Mouse (Mus musculus) B cell, adult 2 months (primary cell): ENCODE results near the gene Vwa8.
A peak's percentile ranks its signal among the peaks of the same experiment; 100 is the strongest.

ENCODE experiments used
- DNase-seq, 2 experiments: peaks; one replicate each; pipeline ENCODE4 v3.0.0; 2022

The Vwa8 gene

GRCm38 (mm10) chr14:78848941-78849911 is at the start of gene Vwa8:
Gene Vwa8 (plus strand): TSS chr14:78849052.
- peak; percentile 81 to 83 for DNase-seq

- peak in 1 of 2 experiments; percentile 9 for DNase-seq
Observed at GRCm38 (mm10) chr14:78802378-78802777, 46.5 kb upstream of the Vwa8 start.

DNA sequence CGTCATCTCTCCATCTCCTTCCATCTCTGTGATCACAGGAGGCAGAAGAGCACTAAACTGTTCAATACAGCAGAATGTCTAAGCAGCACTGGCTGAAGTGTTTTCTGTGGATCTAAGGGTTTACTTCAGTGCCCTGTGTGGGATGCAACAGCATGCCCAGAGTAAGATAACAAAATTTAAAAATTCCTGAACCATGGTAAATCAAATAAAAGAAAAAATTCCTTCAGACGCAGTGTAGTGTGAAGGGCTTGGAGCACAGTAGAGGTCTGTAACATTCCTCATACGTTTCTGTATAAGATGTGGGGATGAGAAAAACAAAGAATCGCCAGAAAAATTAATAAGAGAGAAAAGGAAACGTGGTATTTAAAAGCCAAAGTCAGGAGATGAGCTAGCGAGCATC is 44.9 kb upstream of the Vwa8 start:
- no peak for DNase-seq

DNA sequence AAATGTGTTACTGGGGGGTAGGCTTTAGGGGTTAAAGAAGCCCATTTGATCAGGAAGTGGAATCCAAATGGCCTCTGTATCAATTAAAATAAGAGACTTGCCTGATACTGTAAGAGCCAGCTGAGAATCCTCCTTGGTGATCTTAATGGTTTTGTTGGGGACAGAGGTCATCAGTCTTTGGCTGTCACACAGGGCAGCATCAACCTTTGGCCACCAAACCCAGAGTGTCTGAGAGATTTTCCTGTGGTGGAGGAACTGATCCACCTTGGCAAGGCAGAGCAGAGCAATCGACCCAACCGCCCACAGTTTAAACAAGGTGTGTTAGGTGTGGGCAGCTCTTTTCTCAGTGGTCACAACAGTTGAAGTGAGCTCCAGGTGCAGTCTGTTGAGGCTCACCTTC is 36.0 kb upstream of the Vwa8 start:
- no peak for DNase-seq

- no peak for DNase-seq
Observed at GRCm38 (mm10) chr14:78816411-78816810, 32.4 kb upstream of the Vwa8 start.

GRCm38 (mm10) chr14:78817651-78818050 is 31.2 kb upstream of the Vwa8 start:
- DNase-seq: no peak

DNA sequence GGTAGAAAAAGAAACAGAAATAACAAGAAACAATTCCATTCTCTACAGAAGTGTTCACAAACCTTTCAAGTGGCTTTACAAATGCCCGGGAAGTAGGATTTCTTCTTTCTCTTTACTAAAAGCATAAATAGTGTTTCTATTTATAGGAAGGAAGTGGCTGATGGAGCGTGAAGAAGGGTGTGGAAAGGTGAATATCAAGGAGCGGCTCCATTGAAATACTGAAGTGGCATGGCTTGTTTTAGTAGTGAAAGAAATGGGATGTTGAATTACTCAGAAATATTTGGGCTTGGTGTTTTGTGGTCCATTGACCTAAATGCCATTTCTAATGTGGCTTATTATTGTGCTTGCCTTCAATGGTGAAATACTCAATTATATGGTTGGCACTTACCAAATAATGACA is 30.4 kb upstream of the Vwa8 start:
- DNase-seq: no peak

DNA sequence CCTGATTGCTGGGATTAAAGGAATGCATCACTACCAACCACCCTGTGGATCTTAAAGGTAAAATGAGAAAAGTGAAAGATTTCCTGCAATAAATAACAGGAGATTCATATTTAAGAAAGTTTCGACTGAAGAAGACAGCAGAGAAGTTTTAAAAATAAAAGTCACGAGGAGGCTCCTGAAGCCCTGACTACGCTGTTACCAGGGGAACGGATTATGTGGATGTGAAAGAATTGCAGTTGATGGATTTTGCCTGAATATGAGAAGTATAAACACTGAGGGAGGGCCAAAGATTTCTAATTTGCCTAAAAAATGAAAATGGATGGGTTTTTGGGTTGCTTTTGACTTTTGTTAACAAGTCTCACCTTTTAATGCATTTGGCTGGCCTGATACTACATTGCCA is 24.8 kb upstream of the Vwa8 start:
- DNase-seq: no peak

GRCm38 (mm10) chr14:78824507-78824906 is 24.3 kb upstream of the Vwa8 start:
- DNase-seq: no peak

DNA sequence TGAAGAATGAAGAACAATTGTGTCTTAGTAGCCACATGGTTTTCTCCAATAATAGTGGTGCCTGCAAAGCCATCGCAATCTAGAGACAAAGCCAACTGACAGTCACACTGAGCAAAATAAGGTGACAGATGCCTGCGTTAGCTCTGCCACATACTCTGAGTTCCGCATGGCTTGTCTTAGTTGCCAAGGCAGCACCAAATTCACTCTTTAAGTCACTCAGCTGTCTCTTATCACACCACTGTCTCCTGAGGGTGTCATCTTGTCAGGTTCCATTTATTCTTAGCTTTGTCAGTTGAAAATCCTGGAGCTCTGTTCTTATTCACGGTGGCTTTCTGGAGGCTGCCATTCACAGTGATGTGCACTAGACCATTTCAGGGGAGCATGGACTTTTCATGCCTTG is 17.7 kb upstream of the Vwa8 start:
- no peak for DNase-seq

DNA sequence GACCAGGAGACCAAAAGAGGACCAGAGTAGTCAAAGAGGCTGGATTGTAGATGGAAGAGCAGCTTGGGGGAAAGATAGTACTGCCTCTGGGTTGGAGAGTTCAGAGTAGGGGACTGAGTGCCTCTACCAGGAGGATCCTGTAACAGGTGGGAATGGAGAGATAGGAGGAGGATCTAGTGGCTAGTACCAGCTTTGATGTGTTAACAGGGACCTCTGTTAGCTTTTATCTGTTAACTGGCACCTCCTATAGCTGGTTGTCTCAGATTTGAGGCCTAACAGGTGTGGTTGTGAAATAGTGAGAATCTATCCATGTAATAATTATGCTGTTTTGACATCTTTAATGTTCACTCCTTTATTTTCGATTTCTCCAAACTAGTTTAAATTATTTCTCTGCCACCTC is 904 bp upstream of the Vwa8 start:
- DNase-seq: no peak

DNA sequence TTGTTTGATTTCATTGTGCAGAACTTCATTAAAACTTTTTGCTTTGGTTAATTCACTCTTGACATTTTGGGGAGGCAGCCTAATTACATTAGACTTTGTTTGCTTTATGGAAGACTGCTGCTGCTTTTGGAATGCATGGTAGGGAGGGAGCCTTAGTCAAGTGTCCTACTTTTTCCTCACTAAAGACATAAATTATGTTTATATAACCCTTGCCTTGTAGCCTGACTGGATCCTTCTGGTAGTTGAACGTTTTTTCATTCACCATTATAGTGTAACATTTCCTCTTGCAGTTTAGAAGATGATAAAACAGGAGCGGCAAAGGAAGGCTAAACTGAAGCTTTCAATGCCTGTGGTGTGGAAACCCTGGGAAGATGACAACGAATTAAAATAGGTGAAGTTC is 375 bp upstream of the Vwa8 start:
- DNase-seq: peak in 1 of 2 experiments; percentile 1

DNA sequence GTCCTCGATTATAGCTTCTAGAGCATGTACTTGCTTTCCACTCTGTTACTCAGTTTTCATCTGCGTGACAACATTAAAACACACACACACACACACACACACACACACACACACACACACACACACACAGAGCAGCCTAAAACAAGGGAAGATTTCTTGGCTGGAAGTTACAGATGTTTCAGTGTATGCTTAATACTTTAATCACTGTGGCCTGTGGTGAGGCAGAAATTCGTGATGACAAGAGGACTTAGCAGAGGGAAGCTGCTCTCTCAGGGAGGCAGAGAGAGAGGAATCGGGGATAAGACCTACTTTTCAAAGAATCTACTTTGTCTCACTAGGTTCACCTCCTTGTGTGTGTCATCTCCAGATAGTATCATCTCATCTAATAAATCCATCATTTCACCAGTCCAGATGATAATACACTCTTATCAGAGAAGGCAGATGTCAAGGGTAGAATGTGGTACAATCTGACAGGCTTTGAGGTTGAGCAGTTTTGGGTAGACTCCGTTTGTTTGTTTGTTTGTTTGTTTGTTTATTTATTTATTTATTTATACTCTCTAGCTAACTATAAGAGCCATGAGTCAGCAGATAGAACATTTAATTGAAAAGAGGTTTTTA is 1.2 kb downstream of the Vwa8 start:
- DNase-seq: no peak

DNA sequence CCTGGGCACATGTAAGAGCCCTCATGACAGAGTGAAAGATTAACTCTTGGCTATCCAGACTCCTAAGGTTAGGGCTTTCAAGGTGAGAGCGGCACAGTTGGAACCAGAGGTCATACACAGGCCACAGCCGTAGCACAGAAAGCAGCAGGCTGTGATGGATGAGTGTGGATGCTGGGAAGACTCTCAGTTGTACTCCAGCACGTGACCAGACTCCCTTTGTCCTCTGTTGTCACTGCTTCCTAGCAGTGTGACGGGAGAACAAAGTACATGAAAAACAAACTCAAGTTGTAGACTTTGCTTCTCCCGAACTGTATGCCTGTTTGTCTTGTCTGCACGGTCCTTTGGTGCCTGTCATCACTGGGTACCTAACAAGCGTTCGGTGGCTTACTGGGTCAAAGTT is 1.8 kb downstream of the Vwa8 start:
- no peak for DNase-seq

- no peak for DNase-seq
Observed at GRCm38 (mm10) chr14:78851366-78851765, 2.5 kb downstream of the Vwa8 start.

GRCm38 (mm10) chr14:78852401-78853246 is 3.8 kb downstream of the Vwa8 start:
- DNase-seq: no peak

DNA sequence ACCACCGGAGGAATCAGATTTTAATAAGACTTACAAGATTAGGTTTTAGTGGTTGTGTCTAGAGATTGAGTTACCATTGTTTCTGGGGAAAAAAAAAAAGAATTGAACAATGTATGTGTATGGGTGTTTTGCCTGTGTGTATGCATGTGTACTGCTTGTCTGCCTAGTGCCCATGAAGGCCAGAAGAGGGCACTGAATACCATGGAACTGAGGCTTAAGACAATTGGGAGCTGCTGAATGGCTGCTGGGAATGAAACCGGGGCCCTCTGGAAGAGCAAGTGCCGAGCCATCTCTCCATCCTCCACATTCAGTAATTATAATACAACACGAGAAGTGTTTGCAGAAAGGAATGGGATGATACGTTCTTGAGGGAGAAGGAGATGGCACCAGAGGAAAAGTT is 12.3 kb downstream of the Vwa8 start:
- DNase-seq: no peak

DNA sequence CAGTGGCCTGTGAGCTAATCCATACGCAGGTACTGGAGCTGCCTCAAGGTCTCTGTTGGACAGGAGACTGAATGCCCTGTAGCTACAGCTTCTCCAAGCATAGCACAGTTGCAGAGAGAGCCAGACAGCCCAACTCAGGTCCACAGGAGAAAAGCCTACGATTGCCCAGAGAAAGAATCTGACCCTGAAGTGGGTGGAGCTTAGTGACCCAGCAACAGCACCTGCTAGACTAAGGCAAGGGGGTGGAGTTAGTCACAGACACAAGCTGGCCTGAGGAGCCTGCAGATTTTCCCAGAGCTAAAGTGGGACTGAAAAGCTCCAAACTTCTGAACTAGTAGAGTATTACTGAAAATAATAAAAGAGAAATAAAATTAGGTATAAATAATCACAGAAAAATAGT is 21.2 kb downstream of the Vwa8 start:
- DNase-seq: no peak

- DNase-seq: no peak
Observed at GRCm38 (mm10) chr14:78877176-78877575, 28.3 kb downstream of the Vwa8 start.

DNA sequence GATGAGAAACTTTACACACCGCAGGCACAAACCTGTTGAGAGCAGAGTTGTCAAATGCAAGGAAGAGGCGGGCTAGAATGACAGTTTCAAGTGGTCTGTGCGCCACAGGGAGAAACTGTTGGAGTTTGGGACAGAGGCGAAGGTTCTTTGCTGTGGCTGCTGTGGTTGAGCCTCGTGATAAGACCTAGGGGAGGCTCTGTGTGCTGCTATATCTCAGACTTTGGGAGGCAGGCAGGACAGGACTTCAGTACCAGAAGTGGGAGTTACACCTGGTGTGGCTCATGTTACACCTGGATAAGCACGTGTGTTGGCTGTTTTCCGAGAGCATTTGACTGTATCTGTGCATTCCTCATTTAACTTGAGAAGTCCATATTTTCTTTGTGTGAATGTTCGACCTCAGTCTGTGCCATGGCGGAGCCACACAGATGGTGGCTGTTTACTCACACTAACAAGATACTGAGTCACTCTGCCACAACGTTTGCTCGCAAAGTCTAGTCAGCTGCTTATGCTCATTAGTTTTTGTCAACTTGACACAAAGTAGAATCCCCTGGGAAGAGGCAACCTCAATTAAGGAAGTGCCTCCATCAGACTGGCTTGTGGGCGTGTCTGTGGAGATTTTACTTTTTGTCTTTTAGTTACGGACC is 29.7 kb downstream of the Vwa8 start:
- DNase-seq: no peak

- no peak for DNase-seq
Observed at GRCm38 (mm10) chr14:78880879-78881278, 32.0 kb downstream of the Vwa8 start.

GRCm38 (mm10) chr14:78881563-78881962 is 32.7 kb downstream of the Vwa8 start:
- DNase-seq: no peak
